Mouse (Mus musculus) heart, embryonic 14.5 days (tissue): Measurements from ENCODE around the gene Gm49394. TPM values are rescaled to one million over a fixed set of nuclear protein-coding genes. Genes with fewer than 3 reads are reported as not detected.
A peak's percentile ranks its signal among the peaks of the same experiment; 100 is the strongest.

Experiments
- ATAC-seq: fragments of 200-750 bp; cut with Nextera tagmentation; 2 replicates; pipeline ENCODE4 v1.8.0; 2017; ENCODE audit warnings: low read depth, moderate TSS enrichment; ENCODE audit not compliant: insufficient number of reproducible peaks, insufficient read depth, low FRiP score
- H3K27ac ChIP-seq, 2 experiments: fragments of 200-500 bp in 1 of 2; fragments of 300-500 bp in 1 of 2; sonication (generic) in 1 of 2; replicated peaks in 1 of 2; 2 replicates each; pipeline ENCODE4 v1.5.1; 2012 to 2014; ENCODE audit warnings: low read depth in 2 of 2, low read length in 2 of 2, control low read depth in 1 of 2, mild to moderate bottlenecking in 1 of 2, mixed read lengths in 1 of 2; ENCODE audit not compliant: control insufficient read depth in 1 of 2, insufficient read depth in 1 of 2
- H3K27me3 ChIP-seq: fragments of 300-500 bp; sonication (generic); 2 replicates; pipeline ENCODE4 v1.6.1; 2014; ENCODE audit warnings: mild to moderate bottlenecking, low read length, control low read depth; ENCODE audit not compliant: control insufficient read depth, insufficient read depth
- H3K36me3 ChIP-seq: fragments of 300-500 bp; sonication (generic); 2 replicates; pipeline ENCODE4 v1.6.1; 2014; ENCODE audit warnings: mild to moderate bottlenecking, control low read depth, low read length, mixed read lengths; ENCODE audit not compliant: control insufficient read depth, insufficient read depth
- H3K4me1 ChIP-seq, 2 experiments: fragments of 200-500 bp in 1 of 2; fragments of 300-500 bp in 1 of 2; sonication (generic) in 1 of 2; 2 replicates each; pipeline ENCODE4 v1.6.1; 2012 to 2014; ENCODE audit warnings: low read length in 2 of 2, control low read depth in 1 of 2, mixed read lengths in 1 of 2; ENCODE audit not compliant: control insufficient read depth in 2 of 2, insufficient read depth in 2 of 2
- H3K4me2 ChIP-seq: fragments of 300-500 bp; sonication (generic); 2 replicates; pipeline ENCODE4 v1.6.1; 2014; ENCODE audit warnings: mild to moderate bottlenecking, low read length
- H3K4me3 ChIP-seq, 2 experiments: fragments of 200-500 bp in 1 of 2; fragments of 300-500 bp in 1 of 2; sonication (generic) in 1 of 2; 2 replicates each; pipeline ENCODE4 v1.5.1; 2012 to 2014; ENCODE audit warnings: low read length in 2 of 2, mild to moderate bottlenecking in 2 of 2, control low read depth in 1 of 2, low read depth in 1 of 2, moderate library complexity in 1 of 2; ENCODE audit not compliant: control insufficient read depth in 1 of 2, insufficient read depth in 1 of 2
- H3K9ac ChIP-seq: fragments of 300-500 bp; sonication (generic); 2 replicates; pipeline ENCODE4 v1.6.1; 2014; ENCODE audit warnings: mild to moderate bottlenecking, low read length
- H3K9me3 ChIP-seq: fragments of 300-500 bp; sonication (generic); 2 replicates; pipeline ENCODE4 v1.6.1; 2016; ENCODE audit warnings: low read length, control low read depth; ENCODE audit not compliant: control insufficient read depth
- WGBS: fragments of 180-500 bp; shearing (Covaris S2); extraction: QIAGEN DNeasy Blood & Tissue Kit; methylation state at CpG from one replicate; pipeline ENCODE4 v1.1.7; 2014; 5-methylcytosine and 5-hydroxymethylcytosine counted together
- polyA plus RNA-seq: library from polyadenylated mRNA; unstranded; fragments of >200 nt; fragmentation: Nextera tagmentation; extraction: Ambion mirVana; gene quantifications from 2 replicates; pipeline ENCODE4 v1.2.1, GENCODE M21; 2014

Gm49394 gene
- 0.04 TPM in 1 of 2 replicates, not detected in the other for polyA plus RNA-seq

DNA sequence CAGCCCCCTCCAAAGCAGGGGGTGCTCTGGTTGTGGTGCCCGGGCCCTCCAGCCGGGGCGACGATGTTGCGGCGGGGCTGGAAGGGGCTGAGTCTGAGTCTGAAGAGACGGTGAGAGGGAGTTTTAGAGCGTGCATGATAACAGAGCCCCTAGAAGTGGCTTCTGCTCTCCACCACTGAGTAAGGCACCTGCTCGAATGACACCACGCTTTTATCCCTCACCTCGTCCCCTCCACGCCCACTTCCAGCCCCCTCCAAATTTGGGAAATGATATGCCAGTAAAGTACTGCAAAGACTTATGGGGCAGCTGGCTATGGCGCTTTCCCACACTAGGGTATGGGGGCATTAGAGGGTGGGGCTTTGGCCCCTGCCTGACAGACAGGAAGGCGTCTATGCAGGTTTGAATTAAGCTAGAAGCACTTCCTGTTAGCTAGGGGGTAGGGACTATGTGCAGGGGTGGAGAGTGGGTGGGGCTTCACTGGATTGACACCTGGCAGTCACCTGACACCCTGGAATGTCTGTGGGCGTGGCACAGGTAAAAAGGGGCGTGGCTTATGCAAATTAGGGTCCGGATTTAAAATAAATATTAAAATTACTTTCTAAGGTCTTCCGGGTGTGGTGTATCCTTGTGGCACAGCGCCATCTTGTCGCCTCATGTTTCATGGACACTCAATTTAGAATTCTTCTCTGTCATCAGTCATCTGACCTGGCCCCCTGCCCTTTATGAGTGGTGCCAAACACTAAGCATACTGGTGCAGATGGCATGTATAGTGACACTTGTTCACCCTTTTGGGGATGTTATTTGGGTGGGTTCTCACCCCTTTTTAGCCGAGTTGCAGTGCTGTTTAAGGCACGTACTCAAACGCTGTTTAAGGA, at the start of gene Gm49394:
Gene Gm49394, minus strand, starts transcription at position 192 of the 875 bp plus-strand sequence.
- Histone ChIP-seq H3K4me3 (no peak within 1 kb of the TSS), H3K36me3 (peaks cover 14% of the 10 kb centered on the region), H3K9me3 (peaks cover 39% of the 10 kb centered on the region), H3K4me1 (0 out of 4 replicates have a peak, but pooled peaks cover 0 to 2% of the 10 kb centered on the region in 2 experiments), H3K4me2 (no peak within 1 kb of the TSS), H3K27me3 (peaks cover 21% of the 10 kb centered on the region), H3K9ac (no peak within 1 kb of the TSS), H3K27ac (no peak within 1 kb of the TSS)
- ATAC-seq: no peak
- 81% methylated on average over 23 of the region's 23 CpGs for WGBS

DNA sequence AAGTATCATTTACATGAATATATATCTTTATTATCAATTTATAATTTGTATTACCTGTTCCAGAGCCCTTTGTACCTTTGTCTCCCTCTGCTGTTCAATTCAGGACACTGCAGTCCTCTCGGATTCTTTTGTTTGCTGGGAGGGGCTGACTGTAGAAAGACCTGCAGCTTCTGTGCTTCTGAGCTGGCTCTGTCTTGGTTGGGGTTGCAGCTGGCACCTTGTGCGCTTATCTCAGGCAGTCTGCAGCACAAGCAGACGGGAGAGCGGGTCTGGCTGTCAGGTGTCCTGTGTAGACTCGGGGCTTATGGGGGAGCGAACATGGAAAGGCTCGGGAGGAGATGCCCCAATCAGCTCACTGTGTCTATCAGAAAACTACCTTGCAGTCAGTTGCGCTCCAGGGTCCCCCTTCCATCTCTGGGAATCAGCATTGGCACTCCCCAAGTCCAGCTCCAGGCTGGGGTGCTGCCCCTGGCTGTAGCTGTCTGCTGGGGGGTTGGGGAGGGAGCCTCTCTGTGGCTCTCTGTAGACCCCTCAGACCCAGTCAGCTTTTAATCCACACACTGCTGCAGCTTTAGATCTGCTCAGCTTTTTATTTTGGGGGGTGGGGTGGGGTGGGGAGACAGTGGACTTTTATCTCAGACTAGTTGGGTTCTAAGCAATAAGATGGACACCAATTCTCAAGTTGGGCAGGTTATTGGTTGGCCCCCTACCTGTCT, 45.2 kb upstream of the Gm49394 start:
- Histone ChIP-seq H3K4me2 (peak overlapping the region; percentile 51), H3K36me3 (no peaks in the 10 kb centered on the region), H3K9me3 (no peaks in the 10 kb centered on the region), H3K4me1 (no peaks in the 10 kb centered on the region), H3K9ac (peak overlapping the region; percentile 45; the same call in 1 of the 2 replicates), H3K4me3 (peak overlapping the region; percentile 3 to 14; a peak in 2 of 4 replicates), H3K27ac (no peak overlapping the region), H3K27me3 (no peaks in the 10 kb centered on the region)
- ATAC-seq: no peak
- WGBS: 18% methylated on average over 8 of the region's 8 CpGs

DNA sequence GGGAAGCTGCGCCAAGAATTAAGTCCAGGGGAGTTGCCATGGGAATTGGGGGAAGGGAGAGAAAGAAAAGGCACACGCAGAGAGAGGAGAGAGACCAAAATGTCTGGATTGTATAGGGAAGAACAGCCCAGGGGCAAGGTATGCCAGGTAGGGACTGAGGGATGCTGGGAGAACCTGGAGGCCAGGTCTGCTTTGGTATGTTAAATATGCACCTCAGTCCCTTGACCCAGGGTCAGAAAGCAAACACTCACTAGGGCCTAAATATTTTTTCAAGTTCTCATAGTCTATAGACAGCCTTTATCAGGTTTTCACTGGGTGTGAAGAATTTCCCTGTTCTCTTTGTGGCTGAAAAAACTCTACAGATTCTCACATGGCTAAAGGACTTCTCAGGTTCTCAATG, 37.1 kb upstream of the Gm49394 start:
- H3K27me3 ChIP-seq: no peaks in the 10 kb centered on the region
- WGBS: 71% methylated on average over 2 of the region's 2 CpGs
- H3K9ac ChIP-seq: no peak overlapping the region
- no peaks in the 10 kb centered on the region for H3K36me3 ChIP-seq
- no peak overlapping the region for H3K4me3 ChIP-seq
- H3K4me2 ChIP-seq: no peak overlapping the region
- no peak for ATAC-seq
- H3K4me1 ChIP-seq: no peaks in the 10 kb centered on the region
- no peak overlapping the region for H3K27ac ChIP-seq
- H3K9me3 ChIP-seq: no peaks in the 10 kb centered on the region

DNA sequence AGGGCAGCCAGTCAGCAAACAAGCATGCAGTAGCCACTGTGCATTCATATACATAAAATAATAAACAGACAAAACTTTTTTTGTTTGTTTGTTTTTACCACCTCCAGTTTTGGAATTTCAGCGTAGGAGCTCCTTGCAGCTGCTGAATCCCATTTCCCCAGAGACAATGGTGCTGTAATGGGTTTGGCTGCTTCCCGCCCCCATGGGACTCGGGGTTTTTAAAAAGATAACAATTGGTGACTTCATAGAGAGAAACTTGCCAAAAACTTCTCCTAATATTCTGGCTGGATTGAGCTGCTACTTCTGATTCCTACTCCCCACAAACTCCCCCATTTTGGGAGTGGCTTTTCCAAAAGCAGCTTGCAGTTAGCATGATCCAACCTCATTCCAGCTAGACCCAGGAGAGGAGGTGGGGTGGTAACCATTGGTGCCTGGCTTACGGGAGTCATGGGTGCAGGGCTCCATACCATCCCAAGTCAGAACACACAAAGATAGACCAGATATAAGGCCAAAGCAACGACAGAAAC, 29.7 kb upstream of the Gm49394 start:
- Histone ChIP-seq H3K36me3 (no peaks in the 10 kb centered on the region), H3K9me3 (no peaks in the 10 kb centered on the region), H3K9ac (no peak overlapping the region), H3K4me3 (no peak overlapping the region), H3K4me2 (no peak overlapping the region), H3K27me3 (no peaks in the 10 kb centered on the region), H3K27ac (no peak overlapping the region), H3K4me1 (no peaks in the 10 kb centered on the region)
- WGBS: 56% methylated on average over 5 of the region's 5 CpGs
- no peak for ATAC-seq

DNA sequence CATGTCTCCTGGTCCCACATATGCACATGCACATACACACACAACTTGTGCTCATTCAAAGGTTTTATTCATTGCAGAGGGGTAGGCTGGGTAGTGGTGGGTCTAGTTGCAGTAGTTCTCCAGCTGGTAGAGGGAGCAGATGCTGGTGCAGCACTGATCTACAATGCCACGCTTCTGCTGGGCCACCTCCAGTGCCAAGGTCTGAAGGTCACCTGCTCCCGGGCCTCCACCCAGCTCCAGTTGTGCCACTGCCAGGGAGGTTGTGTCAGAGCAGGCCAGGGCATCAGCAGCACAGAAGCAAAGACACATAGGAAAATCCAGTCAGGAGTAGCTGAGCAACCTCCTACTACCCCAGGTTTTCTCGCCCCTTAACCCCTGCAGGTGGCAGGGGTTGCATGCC, 8.9 kb upstream of the Gm49394 start:
- no peak overlapping the region for H3K4me3 ChIP-seq
- no peaks in the 10 kb centered on the region for H3K36me3 ChIP-seq
- no peaks in the 10 kb centered on the region for H3K27me3 ChIP-seq
- H3K4me2 ChIP-seq: no peak overlapping the region
- no peak for ATAC-seq
- WGBS: 75% methylated on average over 3 of the region's 3 CpGs
- H3K9ac ChIP-seq: no peak overlapping the region
- no peak overlapping the region for H3K27ac ChIP-seq
- H3K9me3 ChIP-seq: no peaks in the 10 kb centered on the region
- no peaks in the 10 kb centered on the region for H3K4me1 ChIP-seq

DNA sequence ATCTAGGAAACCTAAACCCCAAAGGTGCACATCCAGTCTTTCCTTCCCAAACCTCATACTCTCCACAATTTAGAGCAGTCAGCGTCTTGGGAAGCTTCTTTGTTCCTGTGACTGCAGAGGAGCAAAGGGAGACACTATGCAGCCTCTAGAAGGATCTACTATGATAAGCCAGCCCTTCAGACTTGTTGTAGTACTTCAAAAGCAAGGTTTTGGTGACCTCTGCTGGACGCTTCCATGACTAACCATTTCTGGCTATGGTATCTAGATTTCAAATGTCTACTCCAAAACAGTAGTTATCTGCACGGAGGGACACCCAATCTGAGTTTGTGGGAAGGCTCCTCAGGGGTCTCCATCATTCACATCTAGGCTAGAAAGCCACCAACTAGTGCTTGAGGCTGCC, 5.9 kb upstream of the Gm49394 start:
- Histone ChIP-seq H3K27ac (no peak overlapping the region), H3K9me3 (peaks cover 16% of the 10 kb centered on the region), H3K4me3 (no peak overlapping the region), H3K27me3 (no peaks in the 10 kb centered on the region), H3K4me2 (no peak overlapping the region), H3K4me1 (no peaks in the 10 kb centered on the region), H3K36me3 (no peaks in the 10 kb centered on the region), H3K9ac (no peak overlapping the region)
- 5% methylated on average over 3 of the region's 3 CpGs for WGBS
- ATAC-seq: no peak

DNA sequence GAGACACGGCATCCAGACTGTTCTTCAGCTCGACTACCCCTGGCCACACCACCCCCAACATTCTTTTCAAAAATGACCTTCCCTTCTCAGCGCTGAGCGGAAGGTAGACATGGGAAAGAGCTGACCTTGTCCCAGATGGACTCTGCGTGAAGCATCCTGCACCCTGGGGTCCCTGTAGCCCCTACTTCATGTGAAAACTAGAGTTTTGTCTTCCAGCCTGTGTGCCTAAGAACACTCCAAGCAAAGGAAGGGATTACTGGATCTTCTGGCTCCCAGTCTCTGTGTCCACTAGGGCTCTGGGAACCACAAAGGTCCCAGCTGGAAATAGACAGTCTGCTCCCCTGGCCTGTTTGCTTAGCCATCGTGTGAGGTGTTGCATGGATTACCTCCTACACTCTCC, 5.4 kb upstream of the Gm49394 start:
- Histone ChIP-seq H3K4me1 (no peaks in the 10 kb centered on the region), H3K4me3 (no peak overlapping the region), H3K36me3 (no peaks in the 10 kb centered on the region), H3K9ac (no peak overlapping the region), H3K27ac (no peak overlapping the region), H3K27me3 (no peaks in the 10 kb centered on the region), H3K4me2 (no peak overlapping the region), H3K9me3 (peaks cover 21% of the 10 kb centered on the region)
- ATAC-seq: no peak
- WGBS: 67% methylated on average over 6 of the region's 6 CpGs
